Mouse (Mus musculus): ENCODE data around the gene Nck2.
"Not testable (repeated sequence)": the region's sequence is repeated elsewhere in the genome, so short reads cannot be mapped to it uniquely, and the experiment has no call there.

Nck2 gene

GRCm38 (mm10) chr1:43501920-43502791, 57.8 kb downstream of the Nck2 start:
- no peak for DNase-seq (ENCODE audit: low spot score)

GRCm38 (mm10) chr1:43502792-43503146, 58.4 kb downstream of the Nck2 start:
- DNase-seq (ENCODE audit: low spot score): no peak

GRCm38 (mm10) chr1:43503261-43503660, 58.9 kb downstream of the Nck2 start:
- no peak for DNase-seq (ENCODE audit: low spot score)

GRCm38 (mm10) chr1:43503676-43504075, 59.3 kb downstream of the Nck2 start:
- no peak for DNase-seq (ENCODE audit: low spot score)

DNA sequence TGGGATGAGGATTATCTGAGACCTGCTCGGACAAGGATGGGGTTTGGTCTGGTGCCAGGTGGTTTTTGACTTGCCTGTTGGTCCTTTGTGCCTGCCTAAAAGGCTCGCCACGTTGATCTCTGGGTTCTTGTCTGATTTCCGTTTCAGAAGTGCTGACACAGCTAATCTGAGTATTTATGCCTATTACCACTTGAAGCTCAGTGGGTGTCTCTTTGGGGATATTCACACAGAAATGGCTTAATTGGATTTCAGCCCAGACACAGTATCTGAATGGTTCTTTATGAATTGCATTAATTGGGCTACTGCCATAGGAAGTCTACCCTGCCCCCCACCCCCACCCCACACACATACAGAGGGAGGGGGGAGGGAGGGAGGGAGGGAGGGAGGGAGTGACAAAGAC, 59.9 kb downstream of the Nck2 start:
- DNase-seq (ENCODE audit: low spot score): no peak

- no peak for DNase-seq (ENCODE audit: low spot score)
These were observed 62.3 kb downstream of the Nck2 start for GRCm38 (mm10) chr1:43506638-43507037.

- DNase-seq (ENCODE audit: low spot score): no peak
These were observed 63.4 kb downstream of the Nck2 start for GRCm38 (mm10) chr1:43507809-43508208.

GRCm38 (mm10) chr1:43511256-43511655, 66.9 kb downstream of the Nck2 start:
- no peak for DNase-seq (ENCODE audit: low spot score)

- no peak for DNase-seq (ENCODE audit: low spot score)
These were observed 67.3 kb downstream of the Nck2 start for GRCm38 (mm10) chr1:43511667-43512066.

DNA sequence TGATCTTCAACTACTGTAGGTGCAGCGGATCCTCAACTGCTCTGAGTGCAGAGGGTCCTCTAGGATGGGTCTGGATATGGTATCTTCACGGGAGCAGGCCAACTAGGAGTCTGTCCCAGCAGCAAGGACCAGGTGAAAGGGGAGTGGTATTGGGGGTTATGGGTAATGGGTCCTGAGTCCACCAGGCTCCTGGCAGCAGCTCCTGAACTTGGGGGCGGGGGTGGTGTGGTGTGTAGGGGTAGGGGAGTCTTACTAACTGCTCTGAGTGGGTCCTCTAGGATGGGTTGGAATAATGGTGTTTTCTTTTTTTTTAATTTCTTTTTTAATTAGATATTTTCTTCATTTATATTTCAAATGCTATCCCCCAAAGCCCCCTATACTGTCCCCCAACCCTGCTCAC, 73.0 kb downstream of the Nck2 start:
- no peak for DNase-seq (ENCODE audit: low spot score)

DNA sequence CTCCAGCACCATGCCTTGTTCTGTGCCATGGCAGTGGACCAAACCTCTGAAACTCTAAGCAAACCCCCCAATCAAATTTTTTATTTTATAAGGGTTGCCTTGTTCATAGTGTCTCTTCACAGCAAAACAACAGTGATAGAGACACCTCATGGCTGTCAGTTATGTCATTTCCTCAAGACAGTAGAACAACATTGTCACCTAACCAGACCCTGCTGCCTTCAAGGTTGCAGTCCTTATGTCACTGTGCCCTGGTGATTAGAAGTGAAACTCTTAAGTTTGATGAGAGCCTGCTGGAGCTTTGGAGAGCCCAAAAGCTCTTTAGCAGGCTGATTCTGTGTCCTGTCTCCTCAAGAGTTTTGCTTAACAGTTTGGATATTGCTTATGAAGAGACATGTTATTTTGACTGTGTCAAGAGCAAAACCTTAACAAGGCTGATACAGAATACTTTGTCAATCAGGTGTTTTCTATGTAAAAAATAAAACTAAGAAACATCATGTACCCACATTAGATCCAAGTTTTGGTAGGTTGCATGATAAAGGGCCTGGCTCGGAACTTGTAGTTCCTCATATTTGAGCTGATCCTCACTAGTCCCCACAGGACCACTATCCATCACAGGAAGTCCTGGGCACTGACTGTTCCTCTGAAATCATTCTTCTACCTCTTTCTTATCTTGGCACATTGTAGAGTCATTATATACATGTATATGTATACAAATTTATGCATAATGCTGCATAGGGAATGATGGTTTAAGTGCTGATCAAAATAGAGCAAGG, 76.0 kb downstream of the Nck2 start:
- no peak for DNase-seq (ENCODE audit: low spot score)

GRCm38 (mm10) chr1:43520989-43521371, 76.6 kb downstream of the Nck2 start:
- no peak for DNase-seq (ENCODE audit: low spot score)

- no peak for DNase-seq (ENCODE audit: low spot score)
These were observed 77.1 kb downstream of the Nck2 start for GRCm38 (mm10) chr1:43521512-43521911.

- no peak for DNase-seq (ENCODE audit: low spot score)
These were observed 77.6 kb downstream of the Nck2 start for GRCm38 (mm10) chr1:43521950-43522349.

- no peak for DNase-seq (ENCODE audit: low spot score)
These were observed 78.6 kb downstream of the Nck2 start for GRCm38 (mm10) chr1:43522976-43523375.

- no peak for DNase-seq (ENCODE audit: low spot score)
These were observed 80.0 kb downstream of the Nck2 start for GRCm38 (mm10) chr1:43524332-43524731.

- no peak for DNase-seq (ENCODE audit: low spot score)
These were observed 83.9 kb downstream of the Nck2 start for GRCm38 (mm10) chr1:43528275-43528674.

DNA sequence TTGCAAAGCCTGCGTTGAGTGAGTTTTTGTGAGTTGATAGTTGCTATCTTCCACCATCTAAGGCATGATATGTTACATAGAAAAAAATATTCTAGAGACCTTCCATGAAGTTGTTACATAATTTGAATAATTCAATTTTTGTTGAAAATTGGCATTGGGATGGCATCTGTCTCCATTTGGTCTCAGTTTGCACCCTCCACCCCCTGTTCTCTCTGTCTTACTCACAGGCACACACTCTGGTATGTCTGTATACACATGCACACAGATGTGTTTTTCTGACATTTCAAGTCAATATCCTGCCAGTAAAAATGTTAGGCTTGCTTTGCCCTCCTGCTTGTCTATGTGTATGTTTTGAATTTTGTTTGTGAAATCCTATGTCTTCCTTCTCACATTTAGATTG, 84.7 kb downstream of the Nck2 start:
- DNase-seq (ENCODE audit: low spot score): no peak

- no peak for DNase-seq (ENCODE audit: low spot score)
These were observed 86.1 kb downstream of the Nck2 start for GRCm38 (mm10) chr1:43530295-43531020.

DNA sequence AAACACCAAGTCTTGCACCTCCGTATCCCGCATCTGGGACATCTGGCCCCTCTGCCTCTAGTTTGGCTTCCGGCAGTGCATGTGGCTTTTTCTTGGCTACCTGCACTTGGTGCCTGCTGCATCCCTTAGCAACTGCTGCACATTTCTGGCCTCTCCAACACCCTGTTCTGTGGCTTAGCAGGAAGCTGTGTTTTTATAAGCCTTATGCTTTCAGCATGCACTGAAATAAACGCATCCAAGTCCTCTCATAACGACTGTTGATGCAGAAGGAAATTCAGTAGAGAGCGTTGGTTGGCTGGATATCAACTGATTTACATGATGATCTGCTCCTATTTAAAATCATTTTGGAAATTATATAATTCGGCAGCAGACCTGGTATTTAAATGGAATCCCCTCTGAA, 86.9 kb downstream of the Nck2 start:
- no peak for DNase-seq (ENCODE audit: low spot score)

DNA sequence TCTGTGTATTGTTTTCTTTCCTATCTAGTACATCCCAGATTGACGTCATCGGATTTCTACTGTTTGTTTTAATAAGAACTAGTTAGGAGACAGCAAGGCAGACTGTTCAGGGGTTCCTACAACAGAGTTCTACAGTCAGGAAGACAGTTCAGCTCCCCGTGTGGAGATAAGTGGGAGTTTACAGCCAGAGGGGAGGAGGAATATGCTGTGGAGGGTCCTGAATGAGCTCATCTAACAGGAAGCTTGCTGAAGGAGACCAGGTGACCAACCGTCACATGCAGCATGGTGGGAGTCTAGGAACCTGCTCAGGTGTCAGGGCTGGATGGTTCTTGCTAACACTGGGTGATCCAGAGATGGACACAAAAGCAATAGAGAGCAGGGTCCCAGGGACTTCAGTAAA, 87.9 kb downstream of the Nck2 start:
- DNase-seq (ENCODE audit: low spot score): no peak

GRCm38 (mm10) chr1:43533497-43533896, 89.1 kb downstream of the Nck2 start:
- not testable (repeated sequence) for DNase-seq (ENCODE audit: low spot score)
